Mouse (Mus musculus): ENCODE results near the gene Hk2.

Hk2 gene

GRCm38 (mm10) chr6:82770286-82770685 is 4.0 kb downstream of the Hk2 start:
- no peak for DNase-seq (ENCODE audit: inconsistent ontology term)

GRCm38 (mm10) chr6:82769704-82770103 is 4.5 kb downstream of the Hk2 start:
- no peak for DNase-seq (ENCODE audit: inconsistent ontology term)

- no peak for DNase-seq (ENCODE audit: inconsistent ontology term)
Observed at GRCm38 (mm10) chr6:82767734-82768586, 6.3 kb downstream of the Hk2 start.

GRCm38 (mm10) chr6:82766636-82767035 is 7.6 kb downstream of the Hk2 start:
- no peak for DNase-seq (ENCODE audit: inconsistent ontology term)

GRCm38 (mm10) chr6:82765261-82765660 is 9.0 kb downstream of the Hk2 start:
- no peak for DNase-seq (ENCODE audit: inconsistent ontology term)

GRCm38 (mm10) chr6:82763871-82764503 is 10.3 kb downstream of the Hk2 start:
- no peak for DNase-seq (ENCODE audit: inconsistent ontology term)

GRCm38 (mm10) chr6:82762728-82763127 is 11.5 kb downstream of the Hk2 start:
- DNase-seq (ENCODE audit: inconsistent ontology term) = no peak

GRCm38 (mm10) chr6:82760749-82761357 is 13.4 kb downstream of the Hk2 start:
- peak; percentile 80 for DNase-seq (ENCODE audit: inconsistent ontology term)

- DNase-seq (ENCODE audit: inconsistent ontology term) = no peak
Observed at GRCm38 (mm10) chr6:82759241-82759640, 15.0 kb downstream of the Hk2 start.

GRCm38 (mm10) chr6:82756799-82757210 is 17.4 kb downstream of the Hk2 start:
- no peak for DNase-seq (ENCODE audit: inconsistent ontology term)

GRCm38 (mm10) chr6:82756216-82756615 is 18.0 kb downstream of the Hk2 start:
- DNase-seq (ENCODE audit: inconsistent ontology term) = no peak

- DNase-seq (ENCODE audit: inconsistent ontology term) = no peak
Observed at GRCm38 (mm10) chr6:82755338-82755737, 18.9 kb downstream of the Hk2 start.

GRCm38 (mm10) chr6:82754769-82755168 is 19.5 kb downstream of the Hk2 start:
- no peak for DNase-seq (ENCODE audit: inconsistent ontology term)

GRCm38 (mm10) chr6:82753638-82754361 is 20.5 kb downstream of the Hk2 start:
- no peak for DNase-seq (ENCODE audit: inconsistent ontology term)

- peak; percentile 65 for DNase-seq (ENCODE audit: inconsistent ontology term)
Observed at GRCm38 (mm10) chr6:82753061-82753460, 21.2 kb downstream of the Hk2 start.

- DNase-seq (ENCODE audit: inconsistent ontology term) = no peak
Observed at GRCm38 (mm10) chr6:82751791-82752190, 22.5 kb downstream of the Hk2 start.

GRCm38 (mm10) chr6:82751031-82751430 is 23.2 kb downstream of the Hk2 start:
- DNase-seq (ENCODE audit: inconsistent ontology term) = peak; percentile 92

- DNase-seq (ENCODE audit: inconsistent ontology term) = no peak
Observed at GRCm38 (mm10) chr6:82750063-82750462, 24.2 kb downstream of the Hk2 start.

GRCm38 (mm10) chr6:82748106-82748672 is 26.1 kb downstream of the Hk2 start:
- DNase-seq (ENCODE audit: inconsistent ontology term) = no peak

GRCm38 (mm10) chr6:82747085-82747484 is 27.2 kb downstream of the Hk2 start:
- no peak for DNase-seq (ENCODE audit: inconsistent ontology term)

- no peak for DNase-seq (ENCODE audit: inconsistent ontology term)
Observed at GRCm38 (mm10) chr6:82744553-82744952, 29.7 kb downstream of the Hk2 start.

- DNase-seq (ENCODE audit: inconsistent ontology term) = no peak
Observed at GRCm38 (mm10) chr6:82741518-82741880, 32.8 kb downstream of the Hk2 start.
